Mouse (Mus musculus) limb, embryonic 10.5 days (tissue): Measurements from ENCODE around the gene Stk39. TPM values are rescaled to one million over a fixed set of nuclear protein-coding genes. Genes with fewer than 3 reads are reported as not detected.
"Not testable (repeated sequence)": the region's sequence is repeated elsewhere in the genome, so short reads cannot be mapped to it uniquely, and the experiment has no call there.

ENCODE experiments used
- DNase-seq: peaks from one replicate; pipeline ENCODE4 v3.0.0-alpha.2; 2017; ENCODE audit warnings: low spot score
- H3K27ac ChIP-seq: fragments of 300-500 bp; sonication (generic); 2 replicates; pipeline ENCODE4 v1.5.1; 2016; ENCODE audit warnings: mild to moderate bottlenecking
- H3K27me3 ChIP-seq: fragments of 300-500 bp; sonication (generic); 2 replicates; pipeline ENCODE4 v1.6.1; 2016; ENCODE audit warnings: low read depth, mild to moderate bottlenecking; ENCODE audit not compliant: poor library complexity, severe bottlenecking
- H3K36me3 ChIP-seq: fragments of 300-500 bp; sonication (generic); 2 replicates; pipeline ENCODE4 v1.6.1; 2016; ENCODE audit warnings: mild to moderate bottlenecking, moderate library complexity
- H3K4me1 ChIP-seq: fragments of 300-500 bp; sonication (generic); 2 replicates; pipeline ENCODE4 v1.6.1; 2016
- H3K4me3 ChIP-seq: fragments of 300-500 bp; sonication (generic); 2 replicates; pipeline ENCODE4 v1.5.1; 2016; ENCODE audit warnings: mild to moderate bottlenecking, moderate library complexity
- H3K9me3 ChIP-seq: fragments of 300-500 bp; sonication (generic); replicated peaks from 2 replicates; pipeline ENCODE4 v1.6.1; 2016; ENCODE audit warnings: mild to moderate bottlenecking
- WGBS: fragments of 180-500 bp; shearing (Covaris S2); methylation state at CpG from one replicate; pipeline ENCODE4 v1.1.7; 2016; 5-methylcytosine and 5-hydroxymethylcytosine counted together
- polyA plus RNA-seq: library from polyadenylated mRNA; unstranded; fragments of >200 nt; fragmentation: Nextera tagmentation; extraction: Ambion mirVana; gene quantifications from 2 replicates; pipeline ENCODE4 v1.2.1, GENCODE M21; 2016

The Stk39 gene
- polyA plus RNA-seq, 1 experiment from 2014 or later: 22.1 TPM

- Histone ChIP-seq H3K4me3 (no peak overlapping the region), H3K27ac (no peak overlapping the region), H3K36me3 (peaks cover 14% of the 10 kb centered on the region), H3K4me1 (peaks cover 31% of the 10 kb centered on the region), H3K9me3 (no peaks in the 10 kb centered on the region), H3K27me3 (no peaks in the 10 kb centered on the region)
- WGBS: 83% methylated on average over 3 of the region's 3 CpGs
- no peak for DNase-seq
Observed at GRCm38 (mm10) chr2:68243273-68243672, 228.8 kb downstream of the Stk39 start.

- no peak for DNase-seq
- 86% methylated on average over 3 of the region's 3 CpGs for WGBS
- peaks cover 9% of the 10 kb centered on the region for H3K36me3 ChIP-seq
- H3K9me3 ChIP-seq: no peaks in the 10 kb centered on the region
- H3K4me3 ChIP-seq: no peak overlapping the region
- H3K27ac ChIP-seq: no peak overlapping the region
- no peaks in the 10 kb centered on the region for H3K27me3 ChIP-seq
- peaks cover 31% of the 10 kb centered on the region for H3K4me1 ChIP-seq
Observed at GRCm38 (mm10) chr2:68242069-68242468, 230.0 kb downstream of the Stk39 start.

GRCm38 (mm10) chr2:68241640-68242039, 230.4 kb downstream of the Stk39 start:
- no peak overlapping the region for H3K4me3 ChIP-seq
- H3K9me3 ChIP-seq: no peaks in the 10 kb centered on the region
- no peak for DNase-seq
- no peak overlapping the region for H3K27ac ChIP-seq
- peaks cover 31% of the 10 kb centered on the region for H3K4me1 ChIP-seq
- no peaks in the 10 kb centered on the region for H3K27me3 ChIP-seq
- H3K36me3 ChIP-seq: peaks cover 9% of the 10 kb centered on the region
- 94% methylated on average over 1 of the region's 1 CpGs for WGBS

- H3K27ac ChIP-seq, H3K9me3 ChIP-seq, H3K4me3 ChIP-seq, H3K36me3 ChIP-seq, H3K27me3 ChIP-seq, DNase-seq: not testable (repeated sequence)
- WGBS: 43% methylated on average over 4 of the region's 4 CpGs
- peaks cover 14% of the 10 kb centered on the region for H3K4me1 ChIP-seq
Observed at GRCm38 (mm10) chr2:68239415-68239814, 232.7 kb downstream of the Stk39 start.

- no peak for DNase-seq
- no peaks in the 10 kb centered on the region for H3K4me1 ChIP-seq
- 95% methylated on average over 5 of the region's 5 CpGs for WGBS
- no peaks in the 10 kb centered on the region for H3K9me3 ChIP-seq
- H3K4me3 ChIP-seq: no peak overlapping the region
- H3K27me3 ChIP-seq: no peaks in the 10 kb centered on the region
- no peak overlapping the region for H3K27ac ChIP-seq
- H3K36me3 ChIP-seq: no peaks in the 10 kb centered on the region
Observed at GRCm38 (mm10) chr2:68232929-68233328, 239.1 kb downstream of the Stk39 start.

GRCm38 (mm10) chr2:68229872-68230271, 242.2 kb downstream of the Stk39 start:
- DNase-seq: no peak
- Histone ChIP-seq H3K27me3 (no peaks in the 10 kb centered on the region), H3K27ac (no peak overlapping the region), H3K36me3 (no peaks in the 10 kb centered on the region), H3K4me1 (peaks cover 1% of the 10 kb centered on the region; the same call in 1 of the 2 replicates), H3K4me3 (no peak overlapping the region), H3K9me3 (no peaks in the 10 kb centered on the region)
- WGBS: 94% methylated on average over 2 of the region's 2 CpGs

- 78% methylated on average over 2 of the region's 2 CpGs for WGBS
- Histone ChIP-seq H3K4me1 (peaks cover 3% of the 10 kb centered on the region; the same call in 1 of the 2 replicates), H3K27ac (no peak overlapping the region), H3K9me3 (no peaks in the 10 kb centered on the region), H3K4me3 (no peak overlapping the region), H3K27me3 (no peaks in the 10 kb centered on the region), H3K36me3 (no peaks in the 10 kb centered on the region)
- no peak for DNase-seq
Observed at GRCm38 (mm10) chr2:68229081-68229480, 243.0 kb downstream of the Stk39 start.

GRCm38 (mm10) chr2:68222227-68222873, 249.7 kb downstream of the Stk39 start:
- WGBS: 60% methylated on average over 5 of the region's 5 CpGs
- peak overlapping the region; percentile 25; the same call in 1 of the 2 replicates for H3K27ac ChIP-seq

GRCm38 (mm10) chr2:68221226-68221625, 250.8 kb downstream of the Stk39 start:
- Histone ChIP-seq H3K27ac (no peak overlapping the region), H3K27me3 (no peaks in the 10 kb centered on the region), H3K4me1 (peaks cover 30% of the 10 kb centered on the region), H3K4me3 (no peak overlapping the region), H3K9me3 (no peaks in the 10 kb centered on the region), H3K36me3 (peaks cover 21% of the 10 kb centered on the region)
- no peak for DNase-seq
- WGBS: 74% methylated on average over 4 of the region's 4 CpGs

More at GRCm38 (mm10) chr2:68222227-68222873, 249.7 kb downstream of the Stk39 start:
- H3K4me1 ChIP-seq: peaks cover 30% of the 10 kb centered on the region
- H3K4me3 ChIP-seq: no peak overlapping the region
- H3K27me3 ChIP-seq: no peaks in the 10 kb centered on the region
- no peak for DNase-seq
- peaks cover 21% of the 10 kb centered on the region for H3K36me3 ChIP-seq
- no peaks in the 10 kb centered on the region for H3K9me3 ChIP-seq

GRCm38 (mm10) chr2:68219823-68220222, 252.2 kb downstream of the Stk39 start:
- 85% methylated on average over 4 of the region's 4 CpGs for WGBS
- no peak overlapping the region for H3K4me3 ChIP-seq
- H3K36me3 ChIP-seq: peaks cover 21% of the 10 kb centered on the region
- no peaks in the 10 kb centered on the region for H3K9me3 ChIP-seq
- H3K27ac ChIP-seq: no peak overlapping the region
- DNase-seq: no peak
- H3K4me1 ChIP-seq: peaks cover 28% of the 10 kb centered on the region
- H3K27me3 ChIP-seq: no peaks in the 10 kb centered on the region

- no peak overlapping the region for H3K4me3 ChIP-seq
- peaks cover 16% of the 10 kb centered on the region for H3K36me3 ChIP-seq
- H3K9me3 ChIP-seq: no peaks in the 10 kb centered on the region
- WGBS: 89% methylated on average over 11 of the region's 11 CpGs
- H3K4me1 ChIP-seq: peaks cover 8% of the 10 kb centered on the region; the same call in 1 of the 2 replicates
- no peak overlapping the region for H3K27ac ChIP-seq
- no peak for DNase-seq
- H3K27me3 ChIP-seq: no peaks in the 10 kb centered on the region
Observed at GRCm38 (mm10) chr2:68215176-68215575, 256.9 kb downstream of the Stk39 start.

GRCm38 (mm10) chr2:68214400-68214799, 257.7 kb downstream of the Stk39 start:
- Histone ChIP-seq H3K27me3 (no peaks in the 10 kb centered on the region), H3K9me3 (no peaks in the 10 kb centered on the region), H3K27ac (no peak overlapping the region), H3K36me3 (peaks cover 16% of the 10 kb centered on the region), H3K4me1 (peaks cover 8% of the 10 kb centered on the region; the same call in 1 of the 2 replicates), H3K4me3 (no peak overlapping the region)
- WGBS: 90% methylated on average over 6 of the region's 6 CpGs
- DNase-seq: no peak

- DNase-seq: peak; percentile 17
- Histone ChIP-seq H3K27ac (no peak overlapping the region), H3K4me3 (no peak overlapping the region), H3K4me1 (peaks cover 4% of the 10 kb centered on the region; the same call in 1 of the 2 replicates), H3K36me3 (peaks cover 13% of the 10 kb centered on the region), H3K27me3 (no peaks in the 10 kb centered on the region), H3K9me3 (no peaks in the 10 kb centered on the region)
- 85% methylated on average over 7 of the region's 7 CpGs for WGBS
Observed at GRCm38 (mm10) chr2:68211443-68211842, 260.6 kb downstream of the Stk39 start.

GRCm38 (mm10) chr2:68196245-68196644, 275.8 kb downstream of the Stk39 start:
- Histone ChIP-seq H3K27ac (no peak overlapping the region), H3K4me3 (no peak overlapping the region), H3K27me3 (no peaks in the 10 kb centered on the region), H3K4me1 (no peaks in the 10 kb centered on the region), H3K9me3 (no peaks in the 10 kb centered on the region), H3K36me3 (no peaks in the 10 kb centered on the region)
- WGBS: 79% methylated on average over 4 of the region's 4 CpGs
- no peak for DNase-seq
